Mouse (Mus musculus) activated CD4-positive, CD25-positive, alpha-beta regulatory T cell, adult 4 months (primary cell): ENCODE data around the gene Phactr2. TPM values are rescaled to one million over a fixed set of nuclear protein-coding genes. Genes with fewer than 3 reads are reported as not detected.

Experiments used
- ATAC-seq: one replicate; pipeline ENCODE4 v1.8.0; 2017
- polyA plus RNA-seq, 2 experiments: library from polyadenylated mRNA; unstranded; fragments of 100-300 nt; shearing (Covaris generic); gene quantifications; one replicate each; pipeline ENCODE4 v1.2.1; 2017

Gene Phactr2
- polyA plus RNA-seq, 2 experiments from 2014 or later: 1.7 to 3.1 TPM

DNA sequence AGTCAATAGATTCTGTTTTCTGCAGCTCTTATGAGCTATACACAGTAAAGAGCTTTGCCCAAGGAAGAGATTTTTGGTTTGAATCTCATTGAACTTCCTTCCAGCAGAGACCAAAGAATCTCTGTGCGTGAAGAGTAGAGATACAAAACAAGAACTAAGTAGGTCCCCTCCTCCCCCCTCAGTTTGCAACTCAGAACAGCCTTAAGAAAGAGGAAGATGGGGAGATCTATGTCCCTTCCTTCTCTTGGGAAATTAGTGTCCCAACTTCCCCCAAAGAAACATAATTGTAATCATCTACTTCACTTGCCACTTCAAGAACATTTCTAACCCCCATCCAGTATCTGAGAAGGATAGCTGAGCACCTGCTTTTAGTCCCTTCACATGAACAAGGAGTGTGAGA, 200.5 kb downstream of the Phactr2 start:
- ATAC-seq: no peak

DNA sequence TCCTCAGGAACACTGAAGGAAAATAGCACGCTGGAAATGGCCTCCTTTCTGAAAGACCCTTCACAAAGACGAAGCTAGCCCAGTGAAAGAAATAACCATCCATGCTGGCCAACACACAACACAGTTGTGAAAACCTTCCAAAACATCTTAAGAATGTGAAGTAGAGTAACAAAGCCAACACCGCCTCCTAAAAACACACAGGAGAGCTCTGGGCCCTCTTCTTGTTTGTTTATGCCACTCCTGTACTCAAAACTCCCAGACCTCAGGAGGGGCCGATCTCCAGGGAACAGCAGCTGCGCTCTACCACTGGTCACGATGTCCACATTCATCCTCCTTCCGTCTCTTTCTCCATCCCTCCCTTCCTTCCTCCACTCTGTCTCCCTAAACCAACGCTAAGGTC, 202.5 kb downstream of the Phactr2 start:
- ATAC-seq: no peak

DNA sequence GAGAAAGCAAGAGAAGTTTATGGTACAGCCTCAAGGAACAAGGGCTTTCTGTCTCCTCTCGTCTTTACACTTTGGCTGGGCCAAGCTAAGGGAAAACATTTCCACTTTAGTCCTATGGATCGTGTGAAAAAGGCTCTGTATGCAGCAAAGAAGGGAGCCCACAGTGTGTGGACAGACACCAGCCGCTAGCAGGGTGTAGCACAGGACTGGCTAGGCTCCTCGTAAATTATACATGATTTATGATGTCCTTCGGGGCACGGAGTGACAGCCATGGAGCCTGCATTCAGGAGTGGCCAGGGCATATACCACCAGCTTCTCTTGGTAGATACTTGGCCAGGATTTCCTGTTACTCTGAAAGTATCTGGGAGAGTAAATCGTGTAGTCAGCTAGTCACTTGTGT, 203.1 kb downstream of the Phactr2 start:
- no peak for ATAC-seq

DNA sequence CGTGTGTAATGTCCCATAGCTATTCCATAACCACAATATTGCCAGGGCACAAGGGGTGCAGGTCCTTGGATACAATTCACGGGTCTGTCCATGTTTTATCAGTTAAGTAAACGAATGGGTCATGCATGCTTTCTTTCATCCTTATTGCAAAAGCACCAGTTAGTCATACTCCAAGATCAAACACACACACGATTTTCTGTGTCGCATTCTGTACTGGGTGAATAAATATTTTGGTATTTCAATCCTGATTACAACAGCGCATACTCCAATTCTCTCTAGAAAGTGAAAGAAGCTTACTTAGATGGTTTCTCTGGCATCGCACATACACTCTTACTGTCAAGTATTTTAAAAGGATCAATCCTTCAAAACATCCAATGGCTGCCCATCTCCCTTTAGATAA, 203.9 kb downstream of the Phactr2 start:
- ATAC-seq: no peak

DNA sequence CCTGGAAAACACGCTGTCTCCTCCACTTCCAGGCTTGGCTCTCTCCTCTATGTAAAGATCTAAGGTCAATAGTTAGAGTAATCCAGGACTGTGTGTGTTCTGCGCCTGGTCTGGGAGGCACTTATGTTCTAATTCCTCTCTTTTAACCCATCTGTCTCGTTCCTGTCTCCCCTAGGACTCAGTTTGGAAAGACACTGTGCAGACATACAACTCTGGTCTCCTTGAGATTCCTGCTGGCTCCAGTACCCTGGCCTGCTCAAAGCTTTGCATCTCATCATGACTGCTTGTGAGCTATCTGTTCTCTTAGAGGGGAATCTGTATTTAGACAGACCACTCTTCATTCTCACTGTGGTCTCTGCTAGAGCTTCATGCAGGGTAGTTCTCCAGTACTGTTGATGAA, 215.0 kb downstream of the Phactr2 start:
- ATAC-seq: no peak

DNA sequence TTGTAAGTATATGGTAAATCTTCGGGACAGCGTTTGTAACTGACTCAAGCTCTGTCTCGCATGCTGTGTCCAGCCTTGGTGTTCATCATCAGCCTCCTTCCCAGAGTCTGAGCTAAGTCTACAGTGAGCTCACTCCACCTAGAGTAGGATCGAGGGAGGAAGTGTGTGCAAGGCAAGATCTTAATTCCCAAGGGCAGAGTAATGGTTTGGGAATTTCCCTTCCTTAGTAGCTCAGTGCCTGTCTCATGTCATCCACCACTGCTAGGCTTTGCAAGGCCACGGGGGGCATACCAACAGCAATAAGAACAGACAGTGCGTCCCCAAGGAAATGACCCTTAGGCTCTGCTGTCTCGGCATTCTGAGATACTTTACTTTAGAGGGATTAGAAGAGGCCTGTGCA, 218.0 kb downstream of the Phactr2 start:
- no peak for ATAC-seq

DNA sequence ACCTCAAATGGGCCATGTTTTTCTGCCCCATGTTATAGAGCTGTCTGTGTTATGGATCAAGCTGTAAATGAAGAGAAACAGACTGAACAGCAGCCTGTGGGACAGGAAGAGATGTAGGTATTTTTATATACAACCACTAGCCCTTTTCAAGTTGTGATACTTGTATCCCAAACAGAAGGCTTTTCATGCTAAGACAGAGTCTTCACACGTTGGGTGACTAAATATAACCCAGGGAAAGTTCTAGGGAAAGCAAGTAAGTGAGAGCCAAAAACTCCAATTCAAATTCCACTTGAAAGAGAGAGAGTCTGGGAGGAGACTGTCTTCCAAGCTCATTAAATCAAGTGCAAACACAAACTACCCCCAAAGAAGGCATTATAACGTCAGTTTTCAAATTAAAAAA, 223.9 kb downstream of the Phactr2 start:
- no peak for ATAC-seq

DNA sequence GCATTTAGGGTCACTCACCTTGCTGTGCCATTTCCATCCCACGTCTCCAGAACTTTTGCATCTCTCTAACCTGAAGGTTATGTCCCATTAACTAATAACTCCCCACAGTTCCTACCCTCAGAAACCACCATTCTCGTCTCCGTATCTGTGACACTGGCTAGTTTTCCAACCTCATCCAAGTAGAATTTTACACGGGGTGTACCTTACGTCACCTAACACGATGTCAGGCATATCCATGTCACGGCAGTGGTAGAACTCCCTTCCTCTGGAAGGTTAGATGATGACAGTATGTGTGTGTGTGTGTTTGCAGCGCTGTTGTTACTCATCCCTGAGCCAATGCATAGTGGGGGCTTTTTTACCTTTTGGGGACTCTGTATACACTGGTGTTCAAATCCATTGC, 225.1 kb downstream of the Phactr2 start:
- no peak for ATAC-seq

DNA sequence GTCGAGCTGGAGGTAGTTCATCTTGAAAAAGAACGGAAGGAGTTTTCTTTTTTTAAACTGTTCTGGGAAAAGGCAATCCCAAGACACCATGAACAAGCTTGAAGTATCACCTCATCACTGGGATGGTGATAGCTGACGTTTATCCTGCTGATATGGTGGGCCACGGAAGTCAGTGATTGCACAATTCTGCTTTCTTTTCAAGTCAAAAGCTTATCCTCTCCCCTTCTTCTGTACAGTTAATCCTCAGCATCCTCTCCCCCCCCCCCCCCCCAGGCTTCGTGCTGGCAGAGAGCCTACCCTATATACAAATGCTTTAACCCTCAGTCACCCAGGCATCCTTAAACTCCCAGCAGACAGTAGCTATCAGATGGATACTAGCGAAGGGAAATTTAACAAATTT, 228.5 kb downstream of the Phactr2 start:
- ATAC-seq: no peak

DNA sequence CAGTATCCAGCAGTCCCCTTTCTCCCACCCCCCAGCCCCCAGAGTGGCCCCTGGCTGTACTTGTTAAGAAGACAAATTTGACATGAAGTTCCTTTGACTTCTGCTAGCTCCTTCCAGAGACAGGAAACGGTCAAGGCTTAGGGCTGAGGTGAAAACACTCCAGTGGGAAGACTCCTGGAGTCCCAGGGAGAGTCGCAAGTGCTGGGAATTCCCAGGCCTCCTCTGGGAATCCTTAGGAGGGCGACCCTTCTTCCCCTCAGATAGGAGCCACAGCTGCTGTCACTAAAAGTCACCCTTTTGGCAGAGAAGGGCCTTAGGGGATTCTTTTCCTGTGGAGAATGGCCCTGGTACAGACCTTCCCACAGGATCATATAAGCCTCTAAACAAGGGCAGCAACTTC, 230.0 kb downstream of the Phactr2 start:
- ATAC-seq: no peak

DNA sequence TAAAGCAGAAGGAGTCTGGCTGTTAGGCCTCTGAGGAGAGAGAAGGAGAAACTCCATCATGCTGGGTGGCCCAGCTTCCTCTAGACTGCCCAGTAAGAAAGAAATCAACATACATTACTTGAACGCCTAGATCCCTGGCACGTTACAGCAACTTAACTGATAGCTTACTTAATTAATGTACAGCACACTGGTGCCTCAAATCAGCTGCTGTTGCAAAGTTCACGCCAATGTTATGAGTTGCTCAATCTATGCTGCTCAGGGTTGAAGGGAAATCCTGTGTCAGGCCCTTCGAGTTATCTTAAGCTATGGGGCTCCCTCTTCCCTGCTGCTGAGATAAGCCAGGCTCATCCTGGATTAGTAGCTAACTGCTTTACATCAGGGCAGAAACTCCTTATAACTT, 233.8 kb downstream of the Phactr2 start:
- no peak for ATAC-seq

DNA sequence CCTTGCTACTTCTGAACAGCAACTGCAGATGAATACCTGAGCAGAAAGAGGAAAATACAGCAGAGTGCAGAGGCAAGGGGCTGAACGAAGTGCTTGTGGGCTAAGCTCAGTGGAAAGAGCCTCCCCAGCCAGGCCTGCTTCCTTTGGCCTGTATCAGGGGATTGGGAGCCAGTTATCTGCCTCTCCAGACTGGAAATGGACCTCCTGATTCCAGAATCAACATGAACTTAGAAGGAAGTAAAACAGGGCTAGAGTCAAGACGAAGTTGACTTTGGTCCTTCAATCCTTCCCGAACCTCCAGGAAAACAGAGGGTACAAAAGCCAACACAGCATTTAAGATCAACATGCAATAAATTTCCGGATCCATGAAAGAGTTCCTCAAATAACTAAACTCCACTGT, 236.0 kb downstream of the Phactr2 start:
- no peak for ATAC-seq

DNA sequence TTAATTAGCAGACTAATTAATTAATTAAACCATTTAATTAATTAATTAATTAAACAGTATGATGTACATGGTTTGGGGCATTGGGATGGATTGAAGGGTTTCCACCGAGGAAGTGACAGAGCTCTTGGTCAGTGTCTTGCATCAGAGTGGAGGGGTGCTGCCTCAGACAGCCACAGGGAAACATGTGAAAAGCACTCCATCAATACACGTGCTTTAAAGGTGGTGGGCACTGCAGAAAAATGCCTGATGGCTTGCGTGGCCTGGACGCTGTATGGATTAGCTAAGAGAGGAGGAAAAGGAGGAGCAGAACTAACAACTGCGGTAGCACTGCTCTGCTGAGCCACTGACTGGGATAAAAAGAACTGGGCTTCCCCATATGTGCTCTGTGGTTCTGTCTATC, 237.3 kb downstream of the Phactr2 start:
- no peak for ATAC-seq

DNA sequence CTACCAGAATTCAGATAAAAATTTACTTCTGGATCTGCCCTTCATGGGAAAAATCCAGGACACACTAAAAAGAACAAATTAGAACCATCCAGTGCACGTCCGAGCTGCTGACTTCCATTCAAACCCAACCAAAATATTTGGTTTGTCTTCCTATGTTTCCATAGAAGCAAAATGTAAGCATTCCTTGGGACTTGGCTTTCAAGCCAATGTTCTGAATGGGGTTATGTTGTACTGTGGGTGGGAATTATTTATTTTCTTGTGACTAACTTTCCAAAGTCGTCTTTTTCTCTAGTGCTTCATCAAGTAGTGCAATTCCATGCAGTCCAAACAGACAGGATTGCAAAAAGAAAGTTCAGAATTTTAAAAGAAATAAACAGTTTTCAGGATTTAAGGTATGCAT, 239.7 kb downstream of the Phactr2 start:
- ATAC-seq: no peak

DNA sequence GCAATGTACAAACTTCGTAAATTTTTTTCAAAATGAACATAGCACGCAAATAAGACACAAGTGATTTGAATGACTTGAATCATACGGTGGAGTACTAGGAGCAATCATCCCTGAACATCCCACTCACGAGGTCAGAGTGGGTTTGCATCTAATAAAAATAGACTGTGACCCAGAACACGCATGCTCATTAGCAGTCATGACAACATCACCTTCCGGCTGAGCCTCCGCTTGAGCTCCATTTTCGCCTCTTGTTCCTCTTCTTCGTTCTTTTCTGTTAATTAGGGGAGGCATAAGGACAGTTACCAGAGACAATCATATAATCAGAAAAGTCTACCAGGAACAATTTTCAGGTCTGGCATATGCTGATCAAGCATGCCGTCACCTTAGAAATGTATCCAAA, 240.3 kb downstream of the Phactr2 start:
- no peak for ATAC-seq

DNA sequence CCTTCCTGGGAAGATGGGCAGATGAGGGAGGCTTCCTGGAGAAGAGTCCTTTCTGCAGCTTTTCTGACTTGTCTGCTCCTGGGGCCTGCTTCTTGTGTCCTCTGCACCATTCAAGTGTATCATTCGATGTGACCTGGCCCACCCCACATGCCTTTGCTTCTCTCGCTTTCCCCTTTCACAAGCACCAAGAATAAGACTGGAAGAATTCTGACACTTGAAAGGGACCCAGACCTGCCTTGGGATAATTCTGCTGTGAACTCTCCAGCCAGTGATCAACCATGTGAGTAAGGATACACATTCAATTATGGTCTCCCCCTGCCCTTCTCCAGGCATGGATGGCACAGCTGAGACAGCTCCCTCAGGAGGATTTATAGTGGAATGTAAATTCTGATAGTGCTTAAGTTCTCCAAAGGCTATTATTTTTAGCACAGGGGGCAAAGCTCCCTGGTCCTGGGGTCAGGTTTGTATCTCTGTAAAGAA, 241.0 kb downstream of the Phactr2 start:
- ATAC-seq: no peak

DNA sequence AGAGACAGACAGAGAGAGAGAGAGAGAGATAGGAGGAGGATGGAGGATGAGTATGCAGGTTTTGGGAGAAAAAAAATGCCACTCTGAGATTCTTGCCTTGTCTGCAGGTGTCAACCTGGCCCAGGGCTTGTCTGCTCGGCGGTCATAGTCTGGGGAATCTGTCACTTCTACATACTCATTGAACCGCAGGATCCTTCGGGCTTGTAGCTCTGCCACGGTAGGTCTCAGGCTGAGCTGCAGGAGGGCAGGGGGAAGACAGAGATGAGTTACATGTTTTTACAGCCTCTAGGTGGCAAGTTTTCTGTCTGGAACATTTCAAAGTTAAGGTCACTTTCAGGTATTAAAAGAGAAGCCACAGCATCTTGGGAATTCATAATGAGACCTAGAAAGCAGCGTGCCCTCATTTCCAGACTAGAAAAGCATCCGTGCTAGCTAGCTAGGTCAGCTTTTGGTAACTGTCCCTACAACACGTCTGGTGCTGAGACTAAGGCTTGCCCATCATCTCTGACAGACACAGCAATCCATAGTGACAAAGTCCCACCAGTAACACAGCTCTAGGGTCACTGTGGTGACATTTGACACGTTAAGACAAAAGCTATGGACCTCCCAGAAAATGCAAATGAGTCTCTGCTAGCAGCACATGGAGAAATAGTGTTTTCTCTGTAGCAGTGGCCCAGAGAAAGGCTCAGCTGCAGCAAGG, 241.6 kb downstream of the Phactr2 start:
- no peak for ATAC-seq

DNA sequence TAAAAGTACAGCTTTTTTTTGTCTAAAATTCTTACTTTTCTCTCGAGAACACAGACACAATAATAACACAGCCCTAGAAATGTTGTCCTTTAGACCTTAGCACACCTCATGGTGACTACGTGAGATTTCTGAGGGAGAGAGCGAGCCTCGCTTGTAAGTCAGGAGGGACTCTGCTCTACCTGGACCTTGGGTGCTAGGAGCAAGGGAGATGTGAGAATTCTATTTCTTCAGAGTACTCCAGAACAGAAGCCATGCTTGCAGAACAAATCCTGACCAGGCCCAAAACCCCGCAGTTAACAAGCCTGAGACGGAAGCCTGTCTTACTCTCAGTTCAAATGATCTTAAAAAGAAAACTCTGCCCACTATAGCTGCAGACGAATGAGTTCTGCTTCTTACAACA, 243.5 kb downstream of the Phactr2 start:
- no peak for ATAC-seq

DNA sequence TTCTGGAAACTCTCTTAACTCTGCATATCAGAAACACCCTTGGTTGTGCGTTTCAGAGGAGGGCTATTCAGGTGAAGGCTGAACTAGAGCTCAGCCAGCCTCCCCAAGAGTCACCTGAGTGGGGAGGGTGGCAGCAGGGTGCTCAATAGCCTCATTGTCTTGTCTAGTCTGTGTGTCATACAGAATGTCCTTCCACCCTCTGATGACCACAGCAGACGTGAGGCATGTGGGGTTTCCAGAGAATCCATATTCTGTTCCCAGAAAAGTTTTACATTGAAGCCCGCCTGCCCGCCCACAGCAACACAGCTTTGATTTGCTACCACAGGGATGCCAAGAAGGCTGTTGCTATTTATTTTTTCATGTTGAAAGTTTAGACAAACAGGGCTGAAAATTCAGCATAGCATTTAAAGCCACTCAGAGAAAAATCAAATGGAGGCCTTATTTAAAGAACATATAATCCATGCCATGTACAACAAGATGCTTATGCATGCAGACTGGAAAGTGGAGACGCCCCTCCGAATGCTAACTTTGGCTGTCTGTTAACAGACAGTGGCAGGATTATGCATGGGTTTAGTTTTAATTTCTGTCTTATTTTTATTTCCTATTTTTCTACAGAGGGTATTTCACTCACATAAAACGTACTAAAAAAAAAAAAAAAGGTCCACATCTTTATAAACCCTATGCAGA, 248.7 kb downstream of the Phactr2 start:
- ATAC-seq: no peak

DNA sequence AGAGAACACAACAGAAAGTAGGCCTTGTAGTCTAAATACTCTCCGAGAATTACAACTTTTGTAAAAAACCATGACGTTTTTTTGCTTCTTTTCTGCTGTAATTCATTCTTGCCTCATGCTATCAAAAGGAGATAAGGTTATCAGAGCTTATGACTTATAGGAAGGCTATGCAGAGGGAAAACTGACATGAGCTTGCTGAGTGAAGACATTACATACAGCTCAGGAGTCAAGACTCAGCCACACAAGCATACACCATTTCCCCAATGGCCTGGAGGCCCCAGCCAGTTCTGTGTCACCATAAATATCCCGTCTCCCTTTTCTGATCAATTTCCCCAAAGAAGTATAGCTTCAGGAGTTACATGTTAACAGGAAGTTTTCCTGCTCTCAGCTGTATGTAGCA, 252.1 kb downstream of the Phactr2 start:
- no peak for ATAC-seq

DNA sequence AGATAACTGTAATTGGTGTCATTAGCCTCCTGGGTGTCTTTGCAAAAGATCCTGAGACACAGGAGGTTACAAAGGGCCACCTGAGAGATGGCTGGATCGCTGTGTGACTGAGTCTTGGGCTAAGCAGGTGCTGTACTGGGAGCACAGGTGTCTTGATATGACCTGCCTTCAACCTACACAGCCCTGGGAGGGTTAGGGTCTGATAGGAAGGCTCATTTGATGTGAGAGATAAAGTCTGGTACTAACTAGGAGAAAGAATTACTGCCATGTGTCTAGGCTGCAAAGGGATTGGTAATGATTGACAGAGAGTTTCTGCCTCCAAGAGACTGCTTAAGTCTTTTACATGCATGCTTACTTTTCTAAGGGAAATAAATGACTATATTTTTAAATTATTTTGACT, 254.2 kb downstream of the Phactr2 start:
- no peak for ATAC-seq

DNA sequence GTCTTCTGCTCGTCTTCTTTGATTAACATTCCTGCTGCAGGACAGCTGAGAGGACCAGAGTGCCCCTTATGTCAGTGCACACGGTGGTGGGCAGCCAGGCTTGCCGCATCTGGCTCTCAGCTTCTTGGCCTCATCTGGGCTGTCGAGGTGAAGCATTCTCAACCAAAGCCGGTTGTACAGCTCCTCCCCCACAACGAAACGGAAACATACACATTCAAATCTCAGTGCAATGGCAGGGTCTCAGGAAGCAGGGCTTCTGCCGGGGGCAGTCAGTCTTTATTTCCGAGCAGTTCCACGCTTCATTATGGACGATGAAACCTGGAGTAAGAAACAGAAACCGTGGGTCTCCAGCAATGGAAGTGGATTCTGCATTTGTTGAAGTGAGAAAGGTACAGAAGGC, 260.3 kb downstream of the Phactr2 start:
- ATAC-seq: no peak

DNA sequence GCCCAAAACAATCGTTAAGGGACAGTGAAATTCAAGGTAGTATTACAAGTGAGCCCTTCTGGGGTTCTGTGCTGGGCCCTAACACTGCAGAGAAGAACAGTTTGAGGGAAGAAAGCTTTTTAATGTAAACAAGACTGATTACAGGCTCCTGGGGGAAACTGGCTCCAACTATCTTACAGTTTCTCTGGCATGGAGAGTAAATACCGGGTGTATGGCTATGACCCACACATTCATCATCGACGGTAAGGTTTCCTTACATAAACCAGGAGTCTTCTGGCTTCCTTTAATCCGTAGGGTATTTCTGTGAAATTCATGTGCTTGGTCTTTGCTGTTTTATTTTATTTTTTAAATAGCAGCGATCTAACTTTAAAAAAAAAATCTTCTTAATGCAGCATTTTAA, 261.4 kb downstream of the Phactr2 start:
- no peak for ATAC-seq

DNA sequence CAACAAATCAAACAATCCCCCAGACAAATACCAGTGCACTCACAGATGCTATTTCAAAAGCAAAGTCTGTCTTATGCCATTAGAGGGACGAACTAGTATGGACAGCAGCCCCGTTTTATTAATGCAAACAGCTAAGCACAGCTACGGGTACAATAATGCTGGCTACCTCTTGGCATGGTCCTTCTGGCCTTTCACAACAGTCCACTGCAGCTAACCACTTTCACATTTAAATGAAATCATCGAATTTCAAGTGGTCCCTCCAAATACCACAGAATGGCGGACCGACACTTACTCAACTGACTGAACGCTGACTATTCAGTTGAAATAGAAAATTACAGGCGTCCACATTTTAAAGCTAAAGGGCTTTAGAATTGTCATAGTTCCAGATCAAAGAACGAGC, 261.9 kb downstream of the Phactr2 start:
- no peak for ATAC-seq
